Mouse (Mus musculus) Patski (cell line): ENCODE data around the gene Naaladl1. TPM values are rescaled to one million over a fixed set of nuclear protein-coding genes. Genes with fewer than 3 reads are reported as not detected.

ENCODE experiments used
- ATAC-seq: fragments of 100-300 bp; one replicate; pipeline ENCODE4 v1.8.0; 2021
- CTCF ChIA-PET: fragments of 350-600 bp; sonication (Branson Sonifier 250); formaldehyde crosslinking; loops from one replicate; lab custom pipeline; 2022; ENCODE audit warnings: inconsistent platforms; lab: Charles Lee
- POLR2A ChIA-PET: fragments of 350-600 bp; sonication (Branson Sonifier 250); formaldehyde crosslinking; loops from one replicate; lab custom pipeline; 2022; ENCODE audit warnings: antibody characterized with exemption, inconsistent platforms; lab: Charles Lee
- DNase-seq: peaks from one replicate; pipeline ENCODE4 v3.0.0-alpha.2; 2011; ENCODE audit warnings: low read depth, low spot score
- H3K27me3 ChIP-seq: fragments of 371-371 bp; one replicate; pipeline ENCODE4 v1.5.1; 2021
- CTCF ChIP-seq: fragments of 100-300 bp; IDR thresholded peaks from one replicate; pipeline ENCODE4 v1.5.1; 2021
- in situ Hi-C: fragments of 300-500 bp; cut with MboI; formaldehyde crosslinking; loops from 3 replicates; pipeline ENCODE4 v1.11.1; 2018; ENCODE audit warnings: low pct_unique_long_range_greater_than_20kb, mixed read lengths
- polyA plus RNA-seq: library from polyadenylated mRNA; unstranded; gene quantifications from one replicate; pipeline ENCODE4 v1.2.3, GENCODE M21; 2021

Gene Naaladl1
- polyA plus RNA-seq, 1 experiment from 2014 or later: 0.54 TPM

- TF ChIP-seq CTCF: no peak
- H3K27me3 ChIP-seq: no peaks in the 10 kb centered on the region
- POLR2A ChIA-PET: interaction anchor here (1.6 kb wide), 1 partner anchor 12 kb away, joined by 5 read pairs; the partner anchor contains the start of gene Tm7sf2
- CTCF ChIA-PET: interaction anchor here (0.9 kb wide), 1 partner anchor 13 kb away, joined by 3 read pairs; no protein-coding TSS in a partner anchor
- DNase-seq: no peak
- no peak for ATAC-seq
- in situ Hi-C loops: no loop called here
These were observed 25.6 kb upstream of the Naaladl1 start, which contains the start of gene Tmem262 for GRCm38 (mm10) chr19:6079983-6080480. Gene Tmem262, plus strand, starts transcription at chr19:6080033.

DNA sequence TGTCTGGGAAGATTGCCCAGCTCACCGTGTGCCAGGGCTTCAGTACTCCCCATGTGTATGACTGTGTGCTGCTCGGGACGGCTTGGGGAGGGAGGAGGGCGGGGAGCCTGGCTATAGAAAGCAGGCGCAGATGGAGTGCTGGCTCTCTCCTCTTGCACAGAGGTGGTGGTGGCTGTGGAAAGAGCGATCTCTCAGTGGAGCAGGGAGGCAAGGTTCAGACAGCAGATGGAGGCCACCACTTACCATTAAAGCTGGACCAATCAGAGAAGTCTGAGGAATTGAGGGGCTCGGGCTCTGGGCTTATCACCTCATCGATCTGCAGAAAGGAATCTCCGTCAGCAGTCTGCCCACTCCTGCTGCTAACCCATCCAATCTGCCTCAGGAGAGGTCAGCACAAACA lies 23.4 kb upstream of the Naaladl1 start, which contains the start of gene Gm28374:
TSS of gene Gm28374 (minus strand) at position 101 of the 400 bp plus-strand sequence.
- POLR2A ChIA-PET: no interaction called here
- CTCF ChIA-PET: no interaction called here
- in situ Hi-C loops: no loop called here
- H3K27me3 ChIP-seq: no peaks in the 10 kb centered on the region
- DNase-seq: no peak
- ATAC-seq: no peak
- no peak for TF ChIP-seq CTCF

DNA sequence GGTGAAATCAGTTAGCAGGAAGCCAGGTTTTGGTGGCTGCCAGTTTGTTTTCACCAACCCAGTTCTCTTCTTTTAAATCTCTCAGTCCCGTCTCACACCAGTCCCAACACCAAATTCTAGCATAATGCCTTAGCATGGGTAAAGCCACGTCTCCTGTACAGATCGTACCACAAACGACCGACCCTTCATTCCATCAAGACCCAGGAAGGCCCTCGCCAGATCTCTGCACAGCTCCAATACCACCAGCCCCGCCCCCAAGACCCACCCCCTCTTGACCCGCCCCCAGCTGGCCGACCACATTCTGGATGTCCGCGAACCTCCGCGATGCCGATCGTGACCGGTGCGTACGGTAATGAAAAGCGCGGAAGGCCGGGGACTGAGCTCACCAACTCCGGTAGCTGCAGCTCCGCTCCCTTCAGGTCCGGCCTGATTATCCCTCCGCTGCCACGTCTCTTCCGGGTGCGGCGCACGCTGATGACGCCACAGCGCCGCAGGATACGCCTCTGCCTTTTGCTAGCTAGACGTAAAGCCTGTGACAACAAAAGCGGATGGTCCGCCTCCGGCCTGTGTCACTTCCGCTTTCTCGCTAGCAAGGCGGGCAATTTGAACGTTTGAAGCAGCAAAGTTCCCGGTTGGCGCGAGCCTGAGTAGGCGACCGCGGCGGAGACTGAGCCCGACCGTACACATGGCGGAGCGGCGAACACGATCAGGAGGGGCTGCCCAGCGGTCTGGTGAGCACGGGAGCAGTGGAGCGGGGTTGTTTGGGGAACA lies 20.9 kb upstream of the Naaladl1 start, which contains the start of the genes Zfpl1 and Cdca5:
TSS of gene Zfpl1 (minus strand) at position 479 of the 771 bp plus-strand sequence.
TSS of gene Cdca5 (plus strand) at position 506 of the 771 bp plus-strand sequence.
- no peaks in the 10 kb centered on the region for H3K27me3 ChIP-seq
- in situ Hi-C loops: no loop called here
- ChIA-PET POLR2A (interaction anchor here (0.7 kb wide), 1 partner anchor 28 kb away, joined by 3 read pairs; no protein-coding TSS in a partner anchor), CTCF (interaction anchor here (1.5 kb wide), 1 partner anchor 18 kb away, joined by 5 read pairs; no protein-coding TSS in a partner anchor)
- DNase-seq (peak; percentile 83), ATAC-seq (peak; percentile 44)
- TF ChIP-seq CTCF: no peak

DNA sequence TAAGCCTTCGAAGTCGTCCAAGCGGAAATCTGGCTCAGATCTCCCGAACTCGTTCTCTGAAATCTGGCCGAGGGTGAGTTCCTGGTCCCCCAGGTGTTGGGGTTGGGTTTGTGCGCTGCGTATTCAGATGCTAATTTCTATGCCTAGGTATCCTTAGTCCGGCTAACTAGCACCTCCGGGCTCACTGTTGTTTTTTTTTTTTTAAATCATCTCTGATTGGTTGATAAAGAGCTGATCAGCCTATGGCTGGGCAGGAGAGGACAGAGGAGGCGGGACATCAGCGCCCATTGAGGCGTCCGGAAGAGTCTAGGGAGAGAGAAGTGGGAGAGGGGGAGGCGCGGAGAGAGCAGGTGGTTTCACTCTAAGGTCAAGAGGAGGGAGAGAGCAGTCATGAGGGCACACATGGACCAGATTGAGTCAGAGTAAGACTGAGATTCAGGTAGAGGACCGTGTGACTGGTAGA lies 20.1 kb upstream of the Naaladl1 start:
- in situ Hi-C loops: no loop called here
- no peaks in the 10 kb centered on the region for H3K27me3 ChIP-seq
- ATAC-seq: peak; percentile 68
- POLR2A ChIA-PET: no interaction called here
- DNase-seq: peak; percentile 20
- CTCF ChIA-PET: interaction anchor here (1.5 kb wide), 1 partner anchor 18 kb away, joined by 5 read pairs; no protein-coding TSS in a partner anchor
- no peak for TF ChIP-seq CTCF

GRCm38 (mm10) chr19:6088841-6089240 lies 16.7 kb upstream of the Naaladl1 start:
- CTCF ChIA-PET: no interaction called here
- ATAC-seq: no peak
- TF ChIP-seq CTCF: no peak
- no peaks in the 10 kb centered on the region for H3K27me3 ChIP-seq
- in situ Hi-C loops: no loop called here
- POLR2A ChIA-PET: interaction anchor here (0.9 kb wide), 1 partner anchor 30 kb away, joined by 3 read pairs; no protein-coding TSS in a partner anchor
- no peak for DNase-seq

- ChIA-PET POLR2A (no interaction called here), CTCF (no interaction called here)
- no peak for ATAC-seq
- no peaks in the 10 kb centered on the region for H3K27me3 ChIP-seq
- no peak for TF ChIP-seq CTCF
- in situ Hi-C loops: no loop called here
- DNase-seq: no peak
These were observed 11.5 kb upstream of the Naaladl1 start, which contains the start of gene AC131692.1 for GRCm38 (mm10) chr19:6094119-6094518. Gene AC131692.1, plus strand, starts transcription at chr19:6094419.

DNA sequence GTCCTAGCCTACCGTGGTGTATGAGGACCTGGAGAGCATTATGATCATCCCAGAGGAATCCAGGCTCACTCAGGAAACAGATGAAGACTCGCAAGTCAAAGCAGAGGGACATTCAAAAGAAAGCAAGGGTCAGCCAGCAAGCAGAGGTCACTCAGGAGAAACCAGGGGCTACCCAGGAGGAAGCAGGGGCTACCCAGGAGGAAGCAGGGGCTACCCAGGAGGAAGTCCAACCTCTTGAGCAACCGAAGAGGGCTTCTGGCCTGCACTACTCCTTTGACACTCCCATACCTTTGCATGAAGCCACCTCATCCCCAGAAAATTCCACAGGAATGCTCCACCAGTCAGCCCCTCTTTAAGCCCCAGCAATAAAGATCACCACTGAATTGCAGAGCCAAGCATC lies 7.7 kb upstream of the Naaladl1 start:
- in situ Hi-C loops: no loop called here
- ATAC-seq: no peak
- ChIA-PET CTCF (no interaction called here), POLR2A (interaction anchor here (0.7 kb wide), 1 partner anchor 37 kb away, joined by 3 read pairs; no protein-coding TSS in a partner anchor)
- no peaks in the 10 kb centered on the region for H3K27me3 ChIP-seq
- no peak for TF ChIP-seq CTCF
- DNase-seq: no peak

DNA sequence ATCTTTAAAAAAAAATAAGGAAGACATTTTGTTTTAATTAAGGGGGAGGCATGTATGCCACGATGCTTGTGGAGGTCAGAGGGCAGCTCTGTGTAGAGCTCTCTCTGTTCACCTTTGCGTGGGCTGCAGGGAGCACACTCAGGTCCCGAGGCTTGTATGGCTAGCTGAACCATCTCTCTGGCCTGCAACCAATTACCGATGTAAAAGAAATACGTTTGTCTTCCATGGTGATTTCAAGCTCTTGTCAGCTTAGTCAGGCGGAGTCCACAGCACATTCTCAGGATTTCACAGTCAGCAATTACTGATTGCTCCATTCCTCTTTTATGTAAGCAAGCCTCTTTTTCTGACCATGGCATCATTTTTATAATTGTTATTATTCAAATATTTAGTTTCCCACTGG lies 4.4 kb upstream of the Naaladl1 start:
- ChIA-PET POLR2A (no interaction called here), CTCF (no interaction called here)
- no peaks in the 10 kb centered on the region for H3K27me3 ChIP-seq
- ATAC-seq (no peak), DNase-seq (no peak)
- in situ Hi-C loops: no loop called here
- TF ChIP-seq CTCF: no peak

DNA sequence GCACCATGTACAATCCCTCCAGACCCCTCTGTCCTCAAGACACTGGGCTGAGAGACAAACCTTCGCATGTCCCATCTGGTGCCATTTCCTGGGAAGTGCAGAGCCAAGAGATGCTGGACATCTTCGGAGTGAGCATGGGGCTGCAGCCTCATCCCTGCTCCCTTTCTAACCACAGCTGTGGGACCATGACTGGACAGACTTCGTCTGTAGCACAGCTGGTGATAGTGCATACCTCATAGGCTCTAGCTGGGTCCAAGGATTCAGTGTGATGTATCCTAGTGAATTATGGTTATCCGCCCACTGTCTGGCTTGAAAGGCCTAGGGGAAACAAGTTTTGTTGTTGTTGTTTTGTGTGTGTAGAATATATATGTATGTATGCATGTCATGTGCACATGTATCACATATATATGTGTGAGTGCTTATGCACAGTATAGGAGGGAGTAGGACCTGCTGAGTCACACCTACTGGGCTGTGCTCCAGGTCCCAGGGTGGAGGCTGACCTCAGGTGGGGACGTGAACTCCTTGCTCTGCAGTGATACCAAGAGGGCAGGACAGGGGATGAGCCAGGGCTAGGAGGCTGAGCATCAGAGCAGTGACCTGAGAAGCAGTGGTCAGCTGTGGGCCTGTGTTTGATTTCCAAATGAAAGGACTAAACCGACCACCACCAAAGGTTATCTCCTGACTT lies 3.3 kb upstream of the Naaladl1 start:
- no peak for ATAC-seq
- in situ Hi-C loops: no loop called here
- DNase-seq: no peak
- ChIA-PET CTCF (interaction anchor here (1.1 to 1.3 kb wide), 2 partner anchors 11 to 127 kb away, joined by 3 to 4 read pairs; no protein-coding TSS in a partner anchor), POLR2A (no interaction called here)
- TF ChIP-seq CTCF: no peak
- no peaks in the 10 kb centered on the region for H3K27me3 ChIP-seq

- ChIA-PET POLR2A (no interaction called here), CTCF (interaction anchor here (1.1 kb wide), 1 partner anchor 9 kb away, joined by 4 read pairs; no protein-coding TSS in a partner anchor)
- no peaks in the 10 kb centered on the region for H3K27me3 ChIP-seq
- no peak for ATAC-seq
- in situ Hi-C loops: no loop called here
- no peak for DNase-seq
- no peak for TF ChIP-seq CTCF
These were observed 1.1 kb upstream of the Naaladl1 start for GRCm38 (mm10) chr19:6104476-6104875.
